Mouse (Mus musculus): ENCODE data around the gene Prpf18.
"Not testable (repeated sequence)": the region's sequence is repeated elsewhere in the genome, so short reads cannot be mapped to it uniquely, and the experiment has no call there.

Prpf18 gene

DNA sequence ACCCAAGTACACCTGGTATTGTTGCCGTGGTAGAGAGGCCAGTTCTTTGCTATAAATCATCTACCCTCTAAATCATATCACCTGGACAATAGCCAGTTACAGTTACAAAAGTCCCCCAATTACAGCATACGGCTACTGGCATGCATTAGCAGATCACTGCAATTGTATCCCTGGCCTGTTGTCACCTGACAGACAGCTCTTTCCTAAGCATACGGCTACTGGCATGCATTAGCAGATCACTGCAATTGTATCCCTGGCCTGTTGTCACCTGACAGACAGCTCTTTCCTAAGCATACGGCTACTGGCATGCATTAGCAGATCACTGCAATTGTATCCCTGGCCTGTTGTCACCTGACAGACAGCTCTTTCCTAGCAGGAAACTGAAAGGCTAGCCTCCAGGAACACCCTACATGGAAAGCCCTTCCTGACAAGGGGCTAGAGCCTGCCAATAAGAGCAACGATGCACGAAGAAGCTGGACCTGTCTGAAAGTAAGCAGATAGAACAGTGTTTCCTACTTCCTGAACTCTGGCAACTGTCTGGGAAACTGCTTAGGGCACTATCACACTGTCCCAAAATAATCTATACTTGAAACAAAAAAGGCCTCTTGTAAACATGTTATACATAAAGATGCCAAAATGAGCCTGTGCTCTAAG is 37.5 kb downstream of the Prpf18 start:
- DNase-seq (ENCODE audit: low spot score), result not testable (repeated sequence)

DNA sequence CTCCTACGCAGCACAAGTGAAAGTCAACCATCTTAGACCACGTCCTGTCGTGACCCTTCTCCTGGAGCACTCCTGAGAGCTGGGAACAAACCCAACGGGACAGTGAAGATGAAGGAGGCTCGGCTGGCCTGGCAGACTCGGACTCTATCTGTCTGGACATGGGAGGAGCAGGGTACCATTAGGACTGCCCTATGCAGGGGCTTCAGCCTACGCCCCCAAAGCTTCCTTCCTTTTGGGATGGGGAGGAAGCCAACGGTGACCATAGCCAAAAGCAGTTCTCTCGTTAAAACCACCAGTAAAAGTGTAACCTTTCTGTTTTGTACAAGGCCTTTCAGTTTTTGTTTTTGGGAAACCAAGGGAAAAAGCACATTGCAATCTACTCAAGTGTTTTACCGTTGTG is 40.2 kb downstream of the Prpf18 start:
- DNase-seq (ENCODE audit: low spot score), result no peak

DNA sequence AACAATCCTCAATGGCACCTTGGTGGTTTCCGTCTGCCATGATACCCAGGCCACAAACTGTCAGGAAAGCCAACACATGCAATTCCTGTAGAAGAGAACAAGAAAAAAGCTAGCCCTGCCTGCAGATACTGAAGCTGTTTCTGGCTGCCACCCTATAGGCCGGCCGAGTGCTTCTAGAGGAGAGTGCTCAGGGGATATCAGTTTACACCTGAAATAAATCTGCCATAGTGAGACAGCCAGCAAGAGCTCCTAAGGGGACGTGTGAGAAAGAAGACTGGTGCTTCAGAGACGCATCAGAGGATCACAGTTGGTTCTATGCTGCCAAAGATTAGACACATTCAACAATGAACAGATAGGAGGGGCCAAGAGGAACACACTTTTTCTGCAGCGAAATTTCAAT is 40.6 kb downstream of the Prpf18 start:
- no peak for DNase-seq (ENCODE audit: low spot score)

DNA sequence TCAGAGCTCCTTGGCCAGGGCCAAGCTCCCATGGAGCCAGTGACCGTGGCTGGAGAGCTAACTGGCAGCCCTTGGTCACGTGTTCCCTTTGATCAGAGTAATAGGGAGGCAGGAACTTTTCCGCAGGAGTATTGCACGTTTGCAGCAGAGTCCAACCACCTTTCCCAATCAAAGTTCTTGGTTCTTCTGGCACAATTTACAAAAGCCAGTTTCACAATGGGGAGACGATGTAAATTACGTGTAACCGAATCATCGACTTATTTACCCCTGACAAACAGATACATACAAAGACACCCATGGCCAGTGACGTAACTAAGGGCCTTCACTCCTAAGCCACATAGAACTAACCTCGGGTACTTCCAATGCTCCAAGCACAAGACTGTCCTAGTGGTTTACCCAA is 42.5 kb downstream of the Prpf18 start:
- DNase-seq (ENCODE audit: low spot score), result no peak

DNA sequence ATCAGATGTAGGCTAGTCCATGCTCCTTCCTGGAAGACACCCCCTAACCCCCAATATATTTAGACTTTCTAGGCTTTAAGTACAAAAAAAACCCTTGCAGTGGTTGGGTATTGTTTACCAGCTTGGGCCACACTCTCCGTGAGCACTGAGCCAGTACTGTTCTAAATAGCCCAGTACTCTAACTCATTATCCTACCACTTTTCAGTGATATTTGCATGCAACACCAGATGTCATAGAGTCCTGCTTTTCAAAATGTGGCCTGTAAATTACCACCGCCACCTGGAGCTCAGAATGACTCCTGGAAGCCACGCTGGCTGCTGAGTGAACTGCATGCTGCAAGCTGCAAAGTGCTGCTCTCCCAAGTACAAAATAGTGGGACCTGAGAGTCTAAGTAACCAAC is 43.7 kb downstream of the Prpf18 start:
- DNase-seq (ENCODE audit: low spot score), result no peak

DNA sequence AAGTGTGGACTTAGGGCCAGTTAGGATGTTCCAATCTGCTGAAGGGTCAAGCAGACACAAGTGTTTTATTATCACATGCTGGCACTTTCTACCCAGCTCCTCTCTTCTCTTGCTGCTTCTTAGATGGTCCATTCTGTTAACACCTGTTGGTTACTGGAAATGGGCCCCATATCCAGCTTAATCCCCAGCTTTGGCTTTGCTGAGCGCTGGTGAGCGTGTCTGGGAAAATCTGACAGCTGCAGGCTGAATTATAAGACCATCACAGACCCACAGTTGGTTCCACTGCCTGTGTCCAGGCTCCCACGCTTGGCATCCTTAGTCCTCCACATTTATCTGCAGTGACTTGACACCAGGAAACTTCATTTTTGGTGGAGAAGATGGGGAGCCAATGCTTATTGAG is 45.4 kb downstream of the Prpf18 start:
- no peak for DNase-seq (ENCODE audit: low spot score)

DNA sequence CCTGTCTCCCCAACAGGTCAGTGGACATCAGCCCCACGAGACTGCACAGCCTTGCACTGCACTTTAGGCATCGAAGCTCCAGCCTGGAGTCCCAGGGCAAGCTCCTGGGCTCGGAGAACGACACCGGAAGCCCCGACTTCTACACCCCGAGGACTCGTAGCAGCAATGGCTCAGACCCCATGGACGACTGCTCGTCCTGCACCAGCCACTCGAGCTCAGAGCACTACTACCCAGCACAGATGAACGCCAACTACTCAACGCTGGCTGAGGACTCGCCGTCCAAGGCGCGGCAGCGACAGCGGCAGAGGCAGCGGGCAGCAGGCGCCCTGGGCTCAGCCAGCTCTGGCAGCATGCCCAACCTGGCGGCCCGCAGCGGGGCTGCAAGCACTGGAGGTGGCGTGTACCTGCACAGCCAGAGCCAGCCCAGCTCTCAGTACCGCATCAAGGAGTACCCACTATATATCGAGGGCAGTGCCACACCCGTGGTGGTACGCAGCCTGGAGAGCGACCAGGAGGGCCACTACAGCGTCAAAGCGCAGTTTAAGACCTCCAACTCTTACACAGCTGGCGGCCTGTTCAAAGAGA is 48.5 kb downstream of the Prpf18 start:
- DNase-seq (ENCODE audit: low spot score), result no peak

DNA sequence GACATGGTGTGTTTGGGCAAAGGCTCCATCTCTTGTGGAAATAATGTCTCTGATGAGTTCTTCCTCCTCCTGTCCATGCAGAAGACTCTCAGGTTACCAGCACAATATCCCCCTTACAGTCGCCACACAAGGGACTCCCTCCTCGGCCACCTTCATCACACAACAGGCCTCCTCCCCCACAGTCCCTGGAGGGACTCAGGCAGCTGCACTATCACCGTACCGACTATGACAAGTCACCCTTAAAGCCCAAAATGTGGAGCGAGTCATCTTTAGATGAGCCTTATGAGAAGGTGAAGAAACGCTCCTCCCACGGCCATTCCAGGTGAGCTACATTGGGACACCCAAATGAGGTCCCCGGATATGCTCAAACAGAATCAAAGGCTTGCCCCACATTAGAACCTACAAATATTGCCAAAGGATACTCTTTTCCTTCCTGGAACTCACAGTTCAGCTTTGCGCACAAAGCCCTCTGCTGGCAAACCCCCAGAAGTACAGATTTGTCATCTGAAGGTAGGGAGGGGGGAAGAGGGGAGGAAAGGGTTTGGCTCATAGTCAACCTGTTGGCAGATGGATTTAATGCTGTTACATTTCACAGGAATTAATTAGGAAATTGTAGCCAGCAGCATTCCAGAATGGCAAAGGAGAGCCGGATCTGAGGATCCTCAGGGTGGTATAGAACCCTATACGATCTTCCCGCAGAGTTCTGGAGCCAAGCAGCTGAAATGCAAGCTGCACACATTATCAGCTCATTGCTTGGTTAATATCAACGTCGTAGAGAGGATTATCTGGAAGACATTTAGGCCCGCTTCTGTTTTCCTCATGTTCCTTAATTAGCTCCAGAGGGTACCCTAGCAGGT is 50.7 kb downstream of the Prpf18 start:
- DNase-seq (ENCODE audit: low spot score), result no peak

DNA sequence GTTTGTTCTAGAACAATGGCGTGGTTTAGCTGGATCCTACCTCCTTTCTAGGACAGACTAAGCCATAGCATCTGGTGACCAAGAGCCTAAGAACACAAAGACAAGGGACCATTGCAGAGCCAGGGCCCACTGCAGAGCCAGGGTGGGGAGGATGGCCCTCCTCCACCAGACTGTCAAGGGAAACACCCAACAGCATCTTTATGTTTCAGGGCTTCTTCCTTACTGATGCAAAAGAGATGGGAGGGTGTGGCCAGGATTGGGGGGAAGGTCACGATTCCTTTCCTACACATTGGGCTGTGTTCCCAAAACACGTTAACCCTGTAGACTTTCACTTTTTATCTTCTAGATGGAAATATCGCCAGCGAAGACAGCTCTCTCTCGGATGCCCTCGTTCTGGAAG is 54.9 kb downstream of the Prpf18 start:
- no peak for DNase-seq (ENCODE audit: low spot score)

DNA sequence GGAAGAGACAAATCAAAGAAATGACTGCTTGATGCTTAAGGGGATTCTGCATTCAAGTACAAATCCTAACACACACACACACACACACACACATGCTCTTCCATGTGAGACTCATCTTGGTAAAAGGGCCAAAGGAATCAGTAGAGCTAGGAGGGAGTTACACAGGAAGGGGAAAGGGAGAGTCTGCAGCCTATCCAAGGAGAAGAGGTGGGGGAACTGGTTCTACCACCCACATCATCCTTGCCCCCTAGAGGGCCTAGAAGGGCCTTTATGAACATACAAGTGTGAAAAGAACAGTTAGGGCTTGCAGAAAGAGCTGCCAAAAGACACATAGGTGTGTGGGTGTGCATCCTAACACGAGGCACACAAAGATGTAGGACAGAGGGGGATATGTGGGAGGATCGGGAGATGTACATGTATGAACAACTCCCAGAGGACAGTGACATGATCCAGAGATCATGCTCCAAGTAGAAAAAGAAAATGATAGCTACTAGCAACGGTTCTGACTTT is 58.0 kb downstream of the Prpf18 start:
- no peak for DNase-seq (ENCODE audit: low spot score)

DNA sequence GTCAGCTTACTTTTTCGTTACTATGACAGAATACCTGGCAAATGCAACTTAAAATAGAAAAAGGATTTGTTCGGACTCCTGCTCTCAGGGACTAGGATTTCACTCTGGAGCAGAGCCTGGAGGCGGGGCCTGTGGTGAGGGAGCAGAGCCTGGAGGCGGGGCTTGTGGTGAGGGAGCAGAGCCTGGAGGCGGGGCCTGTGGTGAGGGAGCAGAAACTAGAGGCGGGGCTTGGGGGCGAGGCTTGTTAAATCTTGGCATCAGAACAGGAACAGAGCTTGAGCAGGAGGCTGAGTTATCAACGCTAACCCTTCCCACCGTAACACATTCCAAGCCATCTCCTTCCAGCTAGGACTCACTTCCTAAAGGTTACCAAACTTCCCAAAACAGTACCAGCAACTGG is 58.5 kb downstream of the Prpf18 start:
- peak; percentile 27 for DNase-seq (ENCODE audit: low spot score)

DNA sequence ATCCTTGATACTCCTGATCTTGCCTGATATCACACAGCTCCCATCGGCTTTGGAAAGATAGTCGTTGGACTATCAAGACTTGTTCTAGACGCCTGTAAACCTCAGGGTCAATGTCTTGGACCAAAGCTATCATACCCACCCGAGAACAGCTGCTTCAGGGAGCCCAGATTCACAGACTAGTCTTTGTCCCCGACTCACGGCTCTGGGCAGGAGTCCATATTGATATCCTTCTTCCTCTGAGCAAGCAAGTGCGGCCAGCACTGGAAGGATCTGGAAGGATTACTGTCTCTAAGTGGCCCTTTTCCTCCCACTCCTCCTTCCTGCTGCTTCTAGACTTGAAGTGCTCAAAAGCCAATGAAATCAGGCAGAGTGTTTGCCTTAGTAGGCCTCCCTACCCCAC is 59.2 kb downstream of the Prpf18 start:
- no peak for DNase-seq (ENCODE audit: low spot score)

DNA sequence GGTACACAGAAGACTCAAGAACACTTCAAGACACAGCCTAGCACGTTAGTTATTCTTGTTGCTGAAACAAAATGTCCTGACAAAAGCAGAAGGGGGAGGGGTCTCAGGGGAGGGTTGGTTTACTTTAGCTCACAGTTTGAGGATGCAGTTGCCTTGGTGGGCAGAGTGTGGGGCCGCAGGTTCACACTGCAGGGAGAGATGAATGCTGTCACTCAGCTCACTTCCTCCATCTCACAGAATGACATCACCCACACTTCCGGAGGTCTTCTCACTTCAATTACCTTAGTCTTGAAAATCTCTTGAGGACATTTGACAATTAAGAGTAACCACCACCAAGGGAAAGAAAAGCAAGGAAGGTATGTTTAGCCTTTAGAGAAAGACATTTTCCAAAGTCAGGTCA is 60.3 kb downstream of the Prpf18 start:
- DNase-seq (ENCODE audit: low spot score), result no peak

DNA sequence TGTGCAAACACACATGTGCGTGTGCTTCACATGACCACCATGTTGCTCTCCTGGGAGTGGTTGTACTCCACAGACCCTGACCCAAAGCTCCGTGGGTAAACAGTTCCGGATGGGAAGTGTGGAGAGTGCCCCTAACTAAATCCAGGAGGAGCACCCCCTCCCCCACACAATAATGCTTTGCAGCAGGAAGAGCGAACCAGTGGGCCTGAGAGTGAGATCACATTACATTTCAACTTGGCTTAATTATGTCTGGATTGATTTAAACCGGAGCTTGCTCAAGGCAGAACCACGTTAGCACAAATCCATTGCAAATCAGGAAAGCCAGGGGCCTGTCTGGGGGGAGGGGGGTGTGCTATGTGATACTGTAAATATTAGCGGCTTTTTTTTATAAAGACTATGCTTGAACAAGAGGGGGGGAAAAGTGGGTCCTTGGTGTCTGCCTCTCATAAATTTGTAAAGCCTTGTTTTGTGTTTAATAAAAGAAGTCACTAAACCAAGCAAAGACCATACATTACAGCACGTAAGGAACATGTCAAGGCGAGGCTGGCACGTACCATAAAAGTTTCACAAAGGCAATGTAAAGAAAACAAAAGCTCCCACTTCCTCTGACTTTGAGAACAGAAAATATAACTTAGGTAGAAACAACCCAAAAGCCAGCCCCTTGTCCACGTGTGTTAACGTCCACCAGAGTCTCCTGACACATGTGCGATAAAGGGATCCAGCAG is 64.1 kb downstream of the Prpf18 start:
- DNase-seq (ENCODE audit: low spot score), result no peak

DNA sequence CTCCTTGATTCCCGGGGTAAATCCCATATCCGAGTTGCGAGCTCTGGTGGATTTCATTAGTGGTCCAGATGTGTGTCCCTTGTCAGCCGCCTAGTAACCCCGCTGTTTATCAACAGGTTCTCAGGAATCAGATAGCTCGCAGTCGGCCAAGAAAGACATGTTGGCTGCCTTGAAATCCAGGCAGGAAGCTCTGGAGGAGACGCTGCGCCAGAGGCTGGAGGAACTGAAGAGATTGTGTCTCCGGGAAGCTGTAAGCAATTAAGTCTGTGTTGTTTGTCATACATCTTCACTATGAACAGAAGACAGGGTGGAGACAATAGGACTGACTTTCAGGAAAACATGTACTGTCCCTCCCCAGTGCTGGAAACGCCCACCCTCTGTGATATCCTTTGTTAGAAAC is 65.7 kb downstream of the Prpf18 start:
- no peak for DNase-seq (ENCODE audit: low spot score)

DNA sequence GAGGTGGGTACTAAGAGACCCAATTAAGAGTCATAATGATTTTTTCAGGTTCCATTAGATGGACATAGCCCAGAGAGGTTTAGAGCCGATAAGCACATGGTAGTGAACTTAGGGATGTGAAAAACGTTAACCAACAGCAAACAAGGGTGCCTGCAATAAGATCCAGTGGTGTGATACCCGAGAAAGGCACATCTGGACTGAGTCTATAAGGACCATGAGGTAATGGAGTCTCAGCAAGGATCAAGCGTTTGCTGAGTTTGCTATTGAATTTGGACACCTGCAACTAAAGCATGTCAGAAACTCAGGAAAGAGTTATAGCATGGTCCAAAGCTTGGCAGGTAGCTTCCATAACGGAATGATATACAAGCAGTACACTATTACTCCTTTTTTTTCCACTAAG is 67.7 kb downstream of the Prpf18 start:
- no peak for DNase-seq (ENCODE audit: low spot score)

DNA sequence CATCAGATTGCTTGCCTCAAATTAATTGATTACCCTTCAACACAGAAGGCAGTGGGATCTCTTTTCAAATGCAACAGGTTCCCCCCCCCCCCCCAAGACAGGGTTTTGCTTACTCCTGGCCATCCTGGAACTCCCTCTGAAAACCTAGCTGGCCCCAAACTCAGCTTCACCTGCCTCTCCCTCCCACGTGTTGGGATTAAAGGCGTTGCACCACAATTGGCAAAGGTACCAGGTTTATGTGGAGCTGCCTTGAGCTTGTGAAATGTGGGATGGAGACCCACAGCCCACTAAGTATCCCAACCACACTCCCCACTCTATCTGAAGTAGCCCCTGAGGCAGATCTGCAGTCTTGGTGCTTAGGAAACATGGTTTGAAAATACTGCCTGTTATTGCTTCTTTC is 69.0 kb downstream of the Prpf18 start:
- no peak for DNase-seq (ENCODE audit: low spot score)

DNA sequence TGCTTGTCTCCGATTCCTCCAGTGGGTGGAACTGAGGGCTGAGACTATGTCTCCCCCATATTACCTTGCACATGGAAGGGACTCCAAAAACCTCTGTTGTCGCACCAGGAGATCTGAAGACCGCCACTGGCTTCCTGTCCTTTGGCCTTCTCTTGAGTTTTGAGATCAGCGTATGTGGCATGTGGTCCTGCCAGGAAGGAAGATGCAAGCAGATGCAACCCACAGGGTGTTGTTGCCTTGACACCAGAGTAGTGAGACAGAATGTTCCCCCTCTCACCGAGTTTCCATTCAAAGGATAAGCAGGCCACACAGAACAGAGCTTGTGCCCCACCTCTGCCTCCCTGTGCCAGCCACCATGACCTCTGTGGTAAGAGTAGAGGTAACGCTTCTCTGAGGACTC is 71.2 kb downstream of the Prpf18 start:
- DNase-seq (ENCODE audit: low spot score), result no peak

DNA sequence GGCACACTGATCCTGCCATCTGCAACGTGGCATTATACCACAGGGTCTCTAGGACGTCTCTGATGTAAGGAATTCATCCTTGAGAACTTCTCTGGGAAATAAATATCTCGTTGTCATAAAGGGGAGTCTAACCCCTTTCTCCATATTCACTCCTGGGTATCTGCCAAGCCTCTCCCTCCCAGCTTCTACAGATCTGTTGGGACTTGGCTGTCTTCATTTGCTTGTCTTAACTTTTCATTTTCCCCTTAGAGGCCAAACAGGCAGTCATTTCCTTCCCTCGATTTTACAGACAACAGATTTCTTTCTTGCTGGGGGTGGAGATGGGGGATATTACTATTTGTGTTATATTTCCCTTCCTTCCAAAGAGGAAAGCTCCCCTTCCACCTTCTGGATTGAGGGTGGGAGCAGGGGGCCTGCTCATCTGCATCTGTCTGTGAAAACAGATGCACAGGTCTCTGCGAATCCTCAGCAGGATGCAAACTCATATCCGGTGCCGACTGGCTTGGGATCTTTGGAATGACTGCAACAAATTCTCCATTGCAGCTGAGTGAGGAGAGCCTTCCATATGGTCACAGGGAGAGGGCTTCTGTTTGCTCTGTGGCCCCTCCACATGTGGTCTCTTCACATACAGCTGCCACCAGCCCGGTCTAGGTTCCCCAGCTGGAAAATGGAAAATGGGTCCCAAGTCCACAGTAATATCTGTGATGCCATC is 72.4 kb downstream of the Prpf18 start:
- DNase-seq (ENCODE audit: low spot score), result no peak

DNA sequence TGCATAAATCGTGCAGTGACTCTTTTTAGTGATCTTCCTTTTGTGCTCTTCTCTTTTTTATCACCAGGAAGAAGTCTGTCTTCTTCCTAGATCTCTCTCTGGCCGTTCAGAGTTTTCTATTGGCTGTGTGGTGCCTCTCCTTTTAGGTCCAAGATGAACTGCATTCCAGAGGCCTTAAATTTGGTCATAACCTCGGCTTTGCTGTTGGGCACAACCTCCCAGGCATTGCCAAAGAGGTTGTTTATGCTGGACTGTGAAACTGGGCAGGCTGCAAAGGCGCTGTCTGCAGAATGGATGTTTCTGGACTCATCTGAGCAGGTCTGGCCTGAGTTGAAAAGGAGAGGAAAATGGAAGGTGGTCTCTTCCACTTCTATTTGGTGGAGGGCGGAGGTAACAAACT is 73.6 kb downstream of the Prpf18 start:
- no peak for DNase-seq (ENCODE audit: low spot score)

DNA sequence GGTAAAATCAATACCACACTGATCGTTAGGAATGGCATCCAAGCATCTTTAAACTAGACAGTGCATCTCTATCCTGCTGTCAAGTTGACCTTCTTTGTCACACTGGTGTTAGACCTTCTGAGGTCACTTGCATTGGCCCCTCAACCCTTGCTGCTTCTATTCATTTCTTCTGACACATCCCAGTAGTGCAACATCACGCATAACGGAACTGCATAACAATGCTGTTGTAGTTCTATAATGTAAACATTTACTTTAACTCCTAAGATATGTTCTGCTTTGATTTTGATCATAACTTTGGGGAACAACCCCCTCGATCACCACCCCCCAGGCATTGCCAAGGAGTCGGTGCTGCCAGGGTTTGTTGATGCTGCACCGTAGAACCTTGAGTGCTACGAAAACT is 75.9 kb downstream of the Prpf18 start:
- DNase-seq (ENCODE audit: low spot score), result no peak

DNA sequence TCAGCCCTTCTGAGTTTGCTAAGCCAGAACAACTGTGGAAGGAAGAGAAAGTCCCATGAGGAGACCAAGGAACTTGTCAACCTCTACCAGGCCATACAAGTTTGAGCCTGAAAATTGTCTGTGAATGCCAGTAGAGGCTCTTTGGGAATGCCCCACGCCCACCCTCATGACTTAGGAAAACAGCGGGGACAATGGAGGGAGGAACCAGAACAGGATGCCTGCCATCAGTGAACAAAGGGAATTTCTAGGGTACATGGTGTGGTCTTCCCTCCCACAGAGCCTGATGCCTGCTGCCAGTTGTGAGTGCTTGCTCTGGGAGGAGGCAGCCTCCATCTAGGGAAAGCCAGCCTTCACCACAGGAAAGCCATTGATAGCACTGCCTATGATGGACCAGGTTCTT is 76.8 kb downstream of the Prpf18 start:
- no peak for DNase-seq (ENCODE audit: low spot score)
